Mouse (Mus musculus) myocyte (in vitro differentiated cells): ENCODE results near the gene Wnt10b.

Experiments
- E2F4 ChIP-seq: IDR thresholded peaks from one replicate; pipeline ENCODE4 v1.6.1; 2011; ENCODE audit warnings: mild to moderate bottlenecking, control low read depth, moderate library complexity; ENCODE audit not compliant: insufficient read depth
- POLR2A ChIP-seq: IDR thresholded peaks from one replicate; pipeline ENCODE4 v1.6.1; 2011; ENCODE audit warnings: low read depth, mild to moderate bottlenecking, control low read depth, moderate library complexity; ENCODE audit not compliant: insufficient read length
- TCF12 ChIP-seq: IDR thresholded peaks from one replicate; pipeline ENCODE4 v1.6.1; 2011; ENCODE audit warnings: mild to moderate bottlenecking, control low read depth; ENCODE audit not compliant: poor library complexity, insufficient read depth, severe bottlenecking

DNA sequence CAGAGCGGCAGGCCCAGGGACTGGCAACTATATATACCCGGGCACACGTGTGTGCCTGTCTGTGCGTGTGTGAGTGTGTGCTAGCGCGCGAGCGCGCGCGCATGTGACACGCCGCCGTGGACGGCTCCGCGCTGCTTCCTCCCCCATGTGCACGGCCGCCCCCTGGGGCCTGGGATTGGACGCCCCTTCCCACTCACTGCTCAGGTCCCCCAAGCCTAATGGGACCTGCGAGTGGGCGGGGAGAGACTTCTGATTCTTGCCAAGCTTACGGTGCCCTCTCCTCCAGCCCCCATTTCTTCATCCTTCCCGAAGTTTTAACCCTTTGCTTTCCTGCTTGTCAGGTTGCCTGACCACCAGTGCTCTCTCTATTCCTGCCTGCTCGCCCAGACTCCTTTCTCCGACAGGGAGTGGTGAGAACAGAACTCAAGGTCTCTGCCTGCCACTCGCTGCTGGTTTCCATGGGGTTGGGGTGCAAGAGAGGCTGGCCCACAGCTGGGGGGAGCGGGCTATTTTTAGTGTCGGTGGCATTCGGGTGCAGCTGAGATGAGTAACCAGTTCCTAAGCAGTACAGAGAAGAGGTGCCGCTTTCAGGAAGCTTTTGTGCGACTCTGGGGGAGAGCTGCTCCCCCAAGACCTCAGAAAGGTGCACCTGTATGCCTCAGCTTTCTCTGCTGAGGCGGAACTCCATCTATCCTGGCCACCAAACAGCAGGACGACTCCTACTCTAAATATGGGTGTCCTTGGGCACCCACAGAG is 30.1 kb upstream of the Wnt10b start:
- no peak for TF ChIP-seq TCF12
- no peak for TF ChIP-seq POLR2A
- TF ChIP-seq E2F4, result no peak
